Mouse (Mus musculus): ENCODE data around the gene Gm10750. TPM values are rescaled to one million over a fixed set of nuclear protein-coding genes. Genes with fewer than 3 reads are reported as not detected.
"Not testable (repeated sequence)": the region's sequence is repeated elsewhere in the genome, so short reads cannot be mapped to it uniquely, and the experiment has no call there.

Gene Gm10750
- not detected for total RNA-seq (2021)
- long read RNA-seq, experiment 1 = 0 reads
- long read RNA-seq, experiment 2 = 0 reads

GRCm38 (mm10) chr2:149017137-149017536 is at the start of gene Gm10750:
Gene Gm10750 (minus strand): TSS chr2:149017237.
- not testable (repeated sequence) for DNase-seq (ENCODE audit: low spot score in 2 of 2)

DNA sequence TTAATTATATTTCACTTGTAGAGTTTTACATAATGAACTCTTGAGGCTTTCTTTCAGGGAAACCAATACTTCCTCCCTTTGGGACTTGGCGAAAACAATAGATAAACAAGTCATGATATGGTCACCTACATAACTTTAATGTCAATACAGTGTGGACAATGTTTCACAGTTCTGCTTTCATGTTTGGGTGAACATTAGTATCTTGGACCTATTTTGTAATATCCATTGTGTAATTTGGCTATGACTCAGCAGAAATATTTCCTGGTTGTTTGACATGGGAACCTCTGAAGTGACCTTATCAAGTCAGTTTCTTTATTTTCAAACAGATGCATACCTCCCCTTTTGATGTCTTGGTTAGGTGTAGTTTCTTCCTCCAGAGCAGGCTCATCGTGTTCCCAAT is 12.2 kb downstream of the Gm10750 start:
- no peak for DNase-seq (ENCODE audit: low spot score in 2 of 2)

- no peak for DNase-seq (ENCODE audit: low spot score in 2 of 2)
Observed at GRCm38 (mm10) chr2:149003151-149003550, 13.9 kb downstream of the Gm10750 start, which contains the start of gene Gm1330. Gene Gm1330 (minus strand): TSS chr2:149003251.

DNA sequence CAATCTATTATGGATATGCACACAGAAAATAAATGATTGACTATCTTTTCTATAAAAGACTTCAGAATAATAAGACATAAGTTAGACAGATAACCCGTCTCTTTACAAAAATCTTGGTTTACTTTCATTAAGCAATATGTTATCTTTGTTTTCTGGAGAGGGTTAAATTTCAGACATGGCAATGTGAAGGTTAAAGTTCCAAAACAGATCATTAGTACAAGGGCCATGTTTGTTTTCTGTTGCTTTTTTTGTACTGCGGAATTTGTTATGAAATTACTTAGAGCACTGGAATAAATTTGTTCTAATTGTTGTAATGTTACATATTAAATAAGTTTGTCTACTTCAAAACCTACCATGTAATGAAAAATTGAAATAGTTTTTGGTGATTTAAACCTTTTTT is 21.9 kb downstream of the Gm10750 start:
- no peak for DNase-seq (ENCODE audit: low spot score in 2 of 2)

Other genes starting within 250 kb of the Gm10750 start
- gene Cst11, start 245.7 kb downstream of the Gm10750 start, total RNA-seq (2021) = not detected
- gene 8030411F24Rik, start 235.2 kb downstream of the Gm10750 start, total RNA-seq (2021) = not detected
- not detected for gene Cst12, start 227.9 kb downstream of the Gm10750 start, total RNA-seq (2021)
- gene Cst8, start 218.5 kb downstream of the Gm10750 start, total RNA-seq (2021) = 10 to 100 TPM in 1 of 2 experiments, 1 to 10 TPM in 1; 1.6 to 84.7 TPM
- not detected for gene Cst13, start 197.2 kb downstream of the Gm10750 start, total RNA-seq (2021)
- gene Cst9, start 182.1 kb downstream of the Gm10750 start, total RNA-seq (2021) = not detected
- gene 9230104L09Rik, start 152.2 kb downstream of the Gm10750 start, total RNA-seq (2021) = 1 to 10 TPM in 1 of 2 experiments, under 1 TPM in 1; 0.76 to 1.8 TPM
- 100 to 1,000 TPM; 915 to 993 TPM for gene Cst3, start 141.5 kb downstream of the Gm10750 start, total RNA-seq (2021)
- gene Gm1330, start 14.0 kb downstream of the Gm10750 start, total RNA-seq (2021) = not detected

Data from adrenal gland, adult 18-20 months (tissue).